Mouse (Mus musculus): ENCODE data around the gene F8.

F8 gene

DNA sequence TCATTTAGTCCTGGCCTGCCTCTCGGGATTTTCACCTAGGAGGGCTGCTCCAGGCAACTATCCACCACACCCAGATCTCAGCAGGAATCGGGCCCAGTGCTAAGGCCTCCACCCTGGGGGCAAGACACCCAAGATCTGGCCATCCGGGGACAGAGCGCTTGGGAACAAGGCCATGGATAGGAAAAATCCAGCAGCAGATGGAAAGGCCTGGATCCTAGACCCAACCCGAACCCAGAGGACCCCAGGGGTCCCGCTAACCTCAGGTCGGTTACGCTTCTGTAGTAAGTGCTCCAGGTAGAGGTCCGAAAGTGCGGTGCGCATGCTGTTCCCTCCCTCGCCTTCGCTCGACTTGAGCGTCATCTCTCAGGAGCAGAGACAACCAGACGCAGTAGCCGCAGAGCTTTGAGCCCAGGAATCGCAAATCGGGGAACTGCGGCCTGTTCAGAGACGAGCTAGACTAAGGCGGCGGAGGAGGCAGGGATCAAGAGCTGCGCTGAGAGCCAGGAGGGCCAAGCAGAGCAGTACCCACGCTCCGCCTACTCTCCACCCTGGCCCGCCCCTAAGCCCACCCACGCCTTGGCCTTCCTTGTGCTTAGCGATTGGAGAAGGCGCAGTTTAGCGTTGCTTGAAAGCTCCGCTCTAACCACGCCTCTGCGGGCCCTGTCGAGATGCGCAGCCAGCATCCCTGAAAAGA, 251.8 kb downstream of the F8 start, which contains the start of gene Mpp1:
Gene Mpp1 (minus strand): TSS at position 550 of the 694 bp plus-strand sequence.
- 2% methylated on average over 35 of the region's 36 CpGs for WGBS

DNA sequence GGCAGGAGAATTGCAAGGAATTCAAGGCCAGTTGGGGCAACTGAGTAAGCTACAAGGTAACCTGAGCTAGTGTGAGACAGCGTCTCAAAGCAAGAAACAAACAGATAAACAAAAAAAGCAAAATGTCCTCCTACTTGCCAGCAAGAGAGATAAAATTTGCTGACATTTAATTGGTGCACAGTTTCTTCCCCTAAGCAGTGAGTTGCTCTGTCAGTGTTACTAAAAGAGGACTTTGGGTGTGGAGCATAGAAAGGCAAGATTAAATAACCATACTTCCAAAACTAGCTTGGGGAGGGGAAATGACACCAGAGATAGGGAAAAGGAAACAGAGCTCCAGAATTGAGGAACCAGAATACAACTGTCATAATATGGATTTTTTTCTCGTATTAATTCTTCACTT, 252.9 kb downstream of the F8 start:
- WGBS, result 60% methylated on average over 2 of the region's 2 CpGs

DNA sequence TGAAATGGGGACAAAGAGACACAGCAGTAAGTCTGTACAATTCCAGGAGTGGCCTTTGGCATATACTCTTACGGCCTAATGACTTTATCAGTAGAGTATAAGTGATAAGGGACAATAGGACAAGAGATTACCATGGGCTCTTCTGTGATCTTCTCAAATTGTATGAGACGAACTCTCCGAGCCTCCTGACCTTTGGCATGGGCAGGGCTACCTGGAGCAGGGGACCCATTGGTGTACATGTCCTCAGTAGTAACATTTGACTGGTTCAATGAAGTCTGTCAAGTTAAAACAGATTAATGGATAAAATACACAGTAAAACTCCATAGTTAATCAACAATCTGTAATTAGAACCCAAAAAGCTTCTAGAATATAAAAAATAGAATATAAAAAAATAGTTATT, 256.8 kb downstream of the F8 start:
- WGBS, result 89% methylated on average over 3 of the region's 3 CpGs
